Mouse (Mus musculus): ENCODE measurements around the gene Scml4. TPM values are rescaled to one million over a fixed set of nuclear protein-coding genes. Genes with fewer than 3 reads are reported as not detected.

Scml4 gene
- polyA plus RNA-seq, 1 experiment from 2014 or later, result 0.76 TPM

GRCm38 (mm10) chr10:42872269-42873010 lies 12.3 kb downstream of the Scml4 start:
- ATAC-seq (ENCODE audit: insufficient number of reproducible peaks, insufficient read depth, low FRiP score, low read depth), result no peak
- no peaks in the 10 kb centered on the region for H3K9me3 ChIP-seq (ENCODE audit: control insufficient read depth, low read length)
- no peak overlapping the region for H3K27ac ChIP-seq (replicated peaks in 1 of 2; ENCODE audit: control insufficient read depth in 1 of 2, insufficient read depth in 1 of 2, low read depth in 2 of 2, low read length in 2 of 2)
- H3K36me3 ChIP-seq (ENCODE audit: control insufficient read depth, insufficient read depth, low read length), result no peaks in the 10 kb centered on the region
- no peak overlapping the region for H3K9ac ChIP-seq (ENCODE audit: low read length)
- H3K4me3 ChIP-seq (ENCODE audit: control insufficient read depth in 1 of 2, insufficient read depth in 1 of 2, low read depth in 1 of 2, low read length in 2 of 2), result no peak overlapping the region
- H3K4me2 ChIP-seq (ENCODE audit: low read length), result no peak overlapping the region
- H3K27me3 ChIP-seq (ENCODE audit: control insufficient read depth, insufficient read depth, low read length), result no peaks in the 10 kb centered on the region
- 80% methylated on average over 15 of the region's 15 CpGs for WGBS
- peaks cover 0 to 6% of the 10 kb centered on the region in 2 experiments; a peak in 2 of 4 replicates for H3K4me1 ChIP-seq (ENCODE audit: control insufficient read depth in 2 of 2, insufficient read depth in 2 of 2, low read length in 2 of 2)

DNA sequence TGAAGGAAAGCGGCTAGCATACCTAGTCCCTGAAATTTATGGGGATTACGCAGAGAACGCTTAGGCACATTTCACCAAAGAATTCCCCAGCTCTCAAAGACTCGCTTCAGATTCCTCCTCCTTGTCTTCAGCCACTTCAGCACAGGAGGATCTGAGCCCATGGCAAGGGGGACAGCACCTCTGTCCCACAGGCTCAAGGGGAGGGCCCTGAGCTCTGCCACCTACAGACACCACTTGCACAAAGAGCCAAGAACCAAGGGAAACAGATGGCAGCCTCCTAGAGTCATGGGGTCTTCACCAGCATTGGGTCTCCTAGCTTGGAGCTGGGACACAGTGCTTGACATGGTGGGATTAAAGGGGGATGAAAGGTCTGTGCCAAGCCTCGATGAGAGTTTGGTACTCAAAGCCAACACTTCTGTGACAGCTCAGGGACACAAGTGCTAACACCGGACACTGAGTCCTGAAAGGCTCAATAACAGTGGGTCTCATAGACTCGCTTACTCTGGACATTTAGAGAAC lies 13.0 kb downstream of the Scml4 start:
- Histone ChIP-seq H3K27ac (replicated peaks in 1 of 2; ENCODE audit: control insufficient read depth in 1 of 2, insufficient read depth in 1 of 2, low read depth in 2 of 2, low read length in 2 of 2) (no peak overlapping the region), H3K4me1 (ENCODE audit: control insufficient read depth in 2 of 2, insufficient read depth in 2 of 2, low read length in 2 of 2) (peaks cover 0 to 6% of the 10 kb centered on the region in 2 experiments; a peak in 2 of 4 replicates), H3K27me3 (ENCODE audit: control insufficient read depth, insufficient read depth, low read length) (no peaks in the 10 kb centered on the region), H3K9me3 (ENCODE audit: control insufficient read depth, low read length) (no peaks in the 10 kb centered on the region), H3K36me3 (ENCODE audit: control insufficient read depth, insufficient read depth, low read length) (no peaks in the 10 kb centered on the region), H3K4me3 (ENCODE audit: control insufficient read depth in 1 of 2, insufficient read depth in 1 of 2, low read depth in 1 of 2, low read length in 2 of 2) (no peak overlapping the region), H3K9ac (ENCODE audit: low read length) (no peak overlapping the region), H3K4me2 (ENCODE audit: low read length) (no peak overlapping the region)
- 81% methylated on average over 7 of the region's 7 CpGs for WGBS
- ATAC-seq (ENCODE audit: insufficient number of reproducible peaks, insufficient read depth, low FRiP score, low read depth), result no peak

DNA sequence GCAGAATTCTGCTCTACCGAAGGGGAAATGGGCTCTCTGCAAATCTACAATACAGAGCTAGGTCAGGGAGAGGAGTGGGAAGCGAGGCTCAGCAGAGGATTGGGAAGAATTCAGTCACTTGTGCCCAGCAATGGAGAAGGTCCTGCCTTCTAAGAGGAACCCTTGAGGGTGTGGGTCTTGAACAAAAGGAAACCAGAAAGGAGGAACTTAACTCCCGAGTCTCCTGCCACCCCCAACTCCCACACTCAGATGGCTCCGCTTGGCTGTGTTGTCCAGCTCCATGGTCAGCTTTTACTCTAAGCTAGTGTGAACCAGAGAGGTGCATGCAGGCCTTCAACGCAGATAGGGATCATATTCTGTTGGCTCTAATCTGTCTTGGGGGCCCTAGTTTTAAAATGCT lies 16.0 kb downstream of the Scml4 start:
- no peaks in the 10 kb centered on the region for H3K36me3 ChIP-seq (ENCODE audit: control insufficient read depth, insufficient read depth, low read length)
- no peak overlapping the region for H3K27ac ChIP-seq (replicated peaks in 1 of 2; ENCODE audit: control insufficient read depth in 1 of 2, insufficient read depth in 1 of 2, low read depth in 2 of 2, low read length in 2 of 2)
- H3K4me2 ChIP-seq (ENCODE audit: low read length), result no peak overlapping the region
- H3K4me1 ChIP-seq (ENCODE audit: control insufficient read depth in 2 of 2, insufficient read depth in 2 of 2, low read length in 2 of 2), result peaks cover 0 to 6% of the 10 kb centered on the region in 2 experiments; a peak in 2 of 4 replicates
- ATAC-seq (ENCODE audit: insufficient number of reproducible peaks, insufficient read depth, low FRiP score, low read depth), result no peak
- H3K9me3 ChIP-seq (ENCODE audit: control insufficient read depth, low read length), result no peaks in the 10 kb centered on the region
- no peak overlapping the region for H3K4me3 ChIP-seq (ENCODE audit: control insufficient read depth in 1 of 2, insufficient read depth in 1 of 2, low read depth in 1 of 2, low read length in 2 of 2)
- no peak overlapping the region for H3K9ac ChIP-seq (ENCODE audit: low read length)
- WGBS, result 71% methylated on average over 5 of the region's 5 CpGs
- no peaks in the 10 kb centered on the region for H3K27me3 ChIP-seq (ENCODE audit: control insufficient read depth, insufficient read depth, low read length)

GRCm38 (mm10) chr10:42879269-42879681 lies 19.1 kb downstream of the Scml4 start:
- Histone ChIP-seq H3K4me1 (ENCODE audit: control insufficient read depth in 2 of 2, insufficient read depth in 2 of 2, low read length in 2 of 2) (peaks cover 0 to 6% of the 10 kb centered on the region in 2 experiments; a peak in 2 of 4 replicates), H3K4me3 (ENCODE audit: control insufficient read depth in 1 of 2, insufficient read depth in 1 of 2, low read depth in 1 of 2, low read length in 2 of 2) (no peak overlapping the region), H3K4me2 (ENCODE audit: low read length) (no peak overlapping the region), H3K27me3 (ENCODE audit: control insufficient read depth, insufficient read depth, low read length) (no peaks in the 10 kb centered on the region), H3K9ac (ENCODE audit: low read length) (no peak overlapping the region), H3K27ac (replicated peaks in 1 of 2; ENCODE audit: control insufficient read depth in 1 of 2, insufficient read depth in 1 of 2, low read depth in 2 of 2, low read length in 2 of 2) (no peak overlapping the region), H3K9me3 (ENCODE audit: control insufficient read depth, low read length) (no peaks in the 10 kb centered on the region), H3K36me3 (ENCODE audit: control insufficient read depth, insufficient read depth, low read length) (no peaks in the 10 kb centered on the region)
- no peak for ATAC-seq (ENCODE audit: insufficient number of reproducible peaks, insufficient read depth, low FRiP score, low read depth)
- 61% methylated on average over 5 of the region's 5 CpGs for WGBS

- H3K27me3 ChIP-seq (ENCODE audit: control insufficient read depth, insufficient read depth, low read length), result no peaks in the 10 kb centered on the region
- H3K4me1 ChIP-seq (ENCODE audit: control insufficient read depth in 2 of 2, insufficient read depth in 2 of 2, low read length in 2 of 2), result peaks cover 0 to 6% of the 10 kb centered on the region in 2 experiments; a peak in 2 of 4 replicates
- H3K27ac ChIP-seq (replicated peaks in 1 of 2; ENCODE audit: control insufficient read depth in 1 of 2, insufficient read depth in 1 of 2, low read depth in 2 of 2, low read length in 2 of 2), result no peak overlapping the region
- H3K4me3 ChIP-seq (ENCODE audit: control insufficient read depth in 1 of 2, insufficient read depth in 1 of 2, low read depth in 1 of 2, low read length in 2 of 2), result no peak overlapping the region
- no peaks in the 10 kb centered on the region for H3K9me3 ChIP-seq (ENCODE audit: control insufficient read depth, low read length)
- no peak overlapping the region for H3K4me2 ChIP-seq (ENCODE audit: low read length)
- no peaks in the 10 kb centered on the region for H3K36me3 ChIP-seq (ENCODE audit: control insufficient read depth, insufficient read depth, low read length)
- ATAC-seq (ENCODE audit: insufficient number of reproducible peaks, insufficient read depth, low FRiP score, low read depth), result no peak
- no peak overlapping the region for H3K9ac ChIP-seq (ENCODE audit: low read length)
- WGBS, result 54% methylated on average over 5 of the region's 5 CpGs
These were observed 19.5 kb downstream of the Scml4 start for GRCm38 (mm10) chr10:42879682-42880081.

DNA sequence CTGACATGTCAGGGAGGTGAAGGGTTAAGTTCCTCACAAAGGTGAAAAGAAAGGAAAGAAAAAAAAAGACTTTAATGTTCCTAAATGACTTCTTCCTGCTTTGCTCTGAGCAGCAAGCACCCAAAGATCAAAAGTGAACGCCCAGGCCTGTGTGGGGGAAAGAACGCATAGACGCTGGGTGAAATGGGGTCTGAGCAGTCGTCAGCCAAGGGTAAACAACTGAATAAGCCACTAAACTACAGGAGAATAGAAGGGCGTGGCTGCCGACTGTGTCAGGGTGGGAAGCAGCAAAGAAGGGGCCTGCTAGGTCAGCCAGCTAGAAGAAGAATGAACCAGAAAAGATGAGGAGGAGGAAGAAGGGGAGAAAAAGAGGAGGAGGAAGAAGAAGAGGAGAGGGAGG lies 26.9 kb downstream of the Scml4 start:
- 24% methylated on average over 6 of the region's 6 CpGs for WGBS
- no peak overlapping the region for H3K4me3 ChIP-seq (ENCODE audit: control insufficient read depth in 1 of 2, insufficient read depth in 1 of 2, low read depth in 1 of 2, low read length in 2 of 2)

GRCm38 (mm10) chr10:42888241-42888640 lies 28.1 kb downstream of the Scml4 start:
- WGBS, result 78% methylated on average over 5 of the region's 5 CpGs
- ATAC-seq (ENCODE audit: insufficient number of reproducible peaks, insufficient read depth, low FRiP score, low read depth), result no peak
- Histone ChIP-seq H3K36me3 (ENCODE audit: control insufficient read depth, insufficient read depth, low read length) (no peaks in the 10 kb centered on the region), H3K27ac (replicated peaks in 1 of 2; ENCODE audit: control insufficient read depth in 1 of 2, insufficient read depth in 1 of 2, low read depth in 2 of 2, low read length in 2 of 2) (no peak overlapping the region), H3K27me3 (ENCODE audit: control insufficient read depth, insufficient read depth, low read length) (no peaks in the 10 kb centered on the region), H3K4me1 (ENCODE audit: control insufficient read depth in 2 of 2, insufficient read depth in 2 of 2, low read length in 2 of 2) (no peaks in the 10 kb centered on the region), H3K9me3 (ENCODE audit: control insufficient read depth, low read length) (no peaks in the 10 kb centered on the region), H3K9ac (ENCODE audit: low read length) (no peak overlapping the region), H3K4me2 (ENCODE audit: low read length) (no peak overlapping the region), H3K4me3 (ENCODE audit: control insufficient read depth in 1 of 2, insufficient read depth in 1 of 2, low read depth in 1 of 2, low read length in 2 of 2) (no peak overlapping the region)

More for the DNA sequence above, 26.9 kb downstream of the Scml4 start:
- Histone ChIP-seq H3K9me3 (ENCODE audit: control insufficient read depth, low read length) (no peaks in the 10 kb centered on the region), H3K4me2 (ENCODE audit: low read length) (no peak overlapping the region), H3K36me3 (ENCODE audit: control insufficient read depth, insufficient read depth, low read length) (no peaks in the 10 kb centered on the region), H3K4me1 (ENCODE audit: control insufficient read depth in 2 of 2, insufficient read depth in 2 of 2, low read length in 2 of 2) (no peaks in the 10 kb centered on the region), H3K27ac (replicated peaks in 1 of 2; ENCODE audit: control insufficient read depth in 1 of 2, insufficient read depth in 1 of 2, low read depth in 2 of 2, low read length in 2 of 2) (no peak overlapping the region), H3K9ac (ENCODE audit: low read length) (no peak overlapping the region), H3K27me3 (ENCODE audit: control insufficient read depth, insufficient read depth, low read length) (no peaks in the 10 kb centered on the region)
- no peak for ATAC-seq (ENCODE audit: insufficient number of reproducible peaks, insufficient read depth, low FRiP score, low read depth)
